Mouse (Mus musculus) cerebellum, adult 9-11 months (tissue): Measurements from ENCODE around the gene Disp1.

Experiments used
- DNase-seq: peaks from one replicate; pipeline ENCODE4 v3.0.0; 2022

Gene Disp1

DNA sequence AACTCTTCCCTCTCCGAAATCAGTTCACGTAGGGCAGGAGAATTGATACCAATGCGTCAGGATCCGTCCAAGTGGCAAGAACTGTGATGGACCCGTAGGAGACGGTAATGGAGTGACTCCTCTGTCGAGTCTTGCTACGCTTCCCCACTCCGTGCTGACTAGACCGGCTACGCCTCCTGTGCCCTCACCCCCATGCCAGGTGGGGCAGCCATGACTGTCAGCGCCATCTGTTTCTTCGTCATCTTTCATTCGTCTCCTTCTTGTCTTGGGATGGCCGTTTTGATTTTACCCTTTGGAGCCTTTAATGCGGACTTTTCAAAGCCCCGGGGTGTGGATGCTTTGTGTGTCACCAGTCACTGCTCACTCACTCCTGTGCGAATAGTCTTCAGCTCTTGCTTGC, 26.6 kb downstream of the Disp1 start:
- DNase-seq, result no peak

- no peak for DNase-seq
Observed at GRCm38 (mm10) chr1:183194151-183194550, 27.2 kb downstream of the Disp1 start.

DNA sequence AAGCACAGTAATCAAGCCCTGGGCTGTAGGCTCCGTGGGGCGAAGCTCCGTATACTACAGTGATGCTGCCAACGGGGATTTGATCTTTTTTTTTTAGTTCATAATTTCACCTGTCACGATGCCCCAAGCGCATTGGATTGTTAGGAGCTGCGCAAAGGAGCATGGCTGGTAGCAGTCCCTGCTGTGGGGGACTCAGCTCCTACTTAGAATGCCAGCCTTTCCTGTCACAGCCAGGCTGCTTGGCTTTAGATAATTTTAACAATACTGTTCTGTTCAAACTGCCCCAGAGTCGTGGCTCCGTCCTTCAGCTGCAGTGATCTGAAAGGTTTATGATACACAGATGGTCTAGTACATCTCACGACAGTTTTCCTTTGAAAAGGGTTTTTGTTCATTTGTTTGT, 29.9 kb downstream of the Disp1 start:
- no peak for DNase-seq

DNA sequence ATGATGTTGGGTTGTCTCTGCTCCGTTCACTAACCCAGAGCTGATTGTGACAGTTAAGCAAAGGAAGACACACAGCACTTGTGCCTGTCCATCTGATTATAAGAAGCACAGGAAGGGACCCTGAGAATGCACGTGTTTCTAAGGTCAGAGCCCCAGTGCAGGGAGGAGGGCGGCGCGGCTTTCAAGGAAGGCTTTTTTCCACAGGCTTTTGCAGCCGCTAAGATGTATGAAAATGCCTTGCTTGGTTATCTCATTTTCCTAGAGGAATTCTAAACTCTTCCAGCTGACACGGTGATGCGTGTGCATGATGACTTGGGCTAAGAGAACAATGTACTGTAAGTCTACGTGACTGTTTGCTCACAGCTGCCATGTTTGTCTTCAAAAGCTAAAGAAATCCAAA, 30.9 kb downstream of the Disp1 start:
- DNase-seq, result no peak

GRCm38 (mm10) chr1:183189014-183189662, 32.2 kb downstream of the Disp1 start:
- DNase-seq, result no peak

GRCm38 (mm10) chr1:183188115-183189013, 33.0 kb downstream of the Disp1 start:
- DNase-seq, result no peak

GRCm38 (mm10) chr1:183185560-183185959, 35.8 kb downstream of the Disp1 start:
- no peak for DNase-seq

DNA sequence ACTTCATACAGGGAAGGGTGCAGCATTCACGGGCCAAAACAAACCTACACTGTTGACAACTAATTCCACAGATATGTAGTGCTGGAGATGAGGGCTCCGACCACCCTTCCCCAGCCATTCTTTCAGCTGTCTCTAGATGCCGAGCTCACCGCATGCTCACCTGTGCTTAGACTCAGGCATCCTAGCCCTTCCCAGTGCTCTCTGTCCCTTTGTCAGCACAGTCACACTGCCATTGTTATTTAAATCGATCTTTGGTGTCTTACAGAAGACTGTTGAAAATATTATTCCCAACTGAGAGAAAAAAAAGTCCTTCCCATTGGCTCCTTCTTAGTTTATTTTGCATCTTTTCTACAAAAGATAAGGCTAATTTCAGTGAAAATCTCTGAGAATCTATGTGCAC, 36.6 kb downstream of the Disp1 start:
- no peak for DNase-seq

DNA sequence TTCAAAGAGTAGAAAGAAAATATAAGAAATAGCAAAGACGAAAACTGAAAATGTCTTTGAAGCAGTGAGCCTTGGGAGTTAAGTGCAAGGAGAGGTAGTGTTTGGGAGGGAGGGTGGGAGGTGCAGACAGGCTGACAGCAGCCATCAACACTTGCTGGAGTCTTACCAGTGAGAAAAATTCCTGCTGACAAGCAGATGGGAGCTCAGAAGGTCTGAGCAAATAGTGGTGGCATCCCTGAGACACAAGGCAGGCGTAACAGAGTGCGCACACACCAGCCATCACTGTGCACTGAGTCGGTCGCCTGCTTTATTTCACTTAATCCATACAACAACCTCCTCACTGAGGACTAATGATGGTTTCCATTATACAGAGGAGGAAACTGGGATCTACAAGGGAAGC, 37.8 kb downstream of the Disp1 start:
- no peak for DNase-seq

GRCm38 (mm10) chr1:183182641-183183414, 38.5 kb downstream of the Disp1 start:
- DNase-seq, result no peak

DNA sequence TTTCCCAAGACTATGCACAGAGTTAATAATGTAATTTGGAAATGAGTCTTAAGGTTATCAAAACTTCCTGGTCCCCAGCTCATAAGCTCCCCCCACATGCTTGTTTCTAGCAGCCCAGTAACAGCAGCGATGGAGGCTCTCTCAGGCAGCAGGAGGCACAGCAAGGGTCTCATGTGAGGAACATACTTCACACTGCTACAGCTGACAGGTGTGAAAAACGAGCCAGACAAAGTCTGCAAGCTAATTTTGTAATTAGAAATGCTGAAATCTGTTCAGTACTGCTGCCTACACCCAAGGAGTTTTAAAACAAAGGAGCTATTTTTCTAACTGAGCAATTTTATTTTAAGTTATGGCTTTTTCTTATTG, 40.3 kb downstream of the Disp1 start:
- DNase-seq, result no peak

DNA sequence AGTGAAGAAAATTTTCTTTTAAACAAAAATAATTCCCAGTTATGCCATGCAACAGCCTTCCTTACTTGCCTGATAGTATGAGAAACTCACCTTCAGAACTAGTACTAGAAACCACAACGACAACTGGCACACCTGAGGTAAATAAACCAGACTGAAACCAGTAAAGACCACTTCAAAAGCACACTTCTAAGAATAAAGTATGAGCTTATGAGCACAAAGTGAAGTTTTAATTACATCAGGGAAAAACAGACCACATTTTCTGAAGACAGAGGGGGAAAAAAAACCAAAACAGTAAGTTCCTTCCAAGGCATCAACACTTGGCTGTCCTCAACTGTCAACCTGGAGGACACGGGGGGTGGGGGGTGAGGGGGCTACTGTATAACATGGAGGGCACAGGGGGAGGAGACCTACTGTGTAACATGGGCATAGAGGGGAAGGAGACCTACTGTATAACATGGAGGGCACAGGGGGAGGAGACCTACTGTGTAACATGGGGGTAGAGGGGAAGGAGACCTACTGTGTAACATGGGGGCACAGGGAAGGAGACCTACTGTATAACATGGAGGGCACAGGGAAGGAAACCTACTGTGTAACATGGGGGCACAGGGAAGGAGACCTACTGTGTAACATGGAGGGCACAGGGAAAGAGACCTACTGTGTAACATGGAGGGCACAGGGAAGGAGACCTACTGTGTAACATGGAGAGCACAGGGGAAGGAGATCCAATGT, 40.9 kb downstream of the Disp1 start:
- DNase-seq, result no peak

DNA sequence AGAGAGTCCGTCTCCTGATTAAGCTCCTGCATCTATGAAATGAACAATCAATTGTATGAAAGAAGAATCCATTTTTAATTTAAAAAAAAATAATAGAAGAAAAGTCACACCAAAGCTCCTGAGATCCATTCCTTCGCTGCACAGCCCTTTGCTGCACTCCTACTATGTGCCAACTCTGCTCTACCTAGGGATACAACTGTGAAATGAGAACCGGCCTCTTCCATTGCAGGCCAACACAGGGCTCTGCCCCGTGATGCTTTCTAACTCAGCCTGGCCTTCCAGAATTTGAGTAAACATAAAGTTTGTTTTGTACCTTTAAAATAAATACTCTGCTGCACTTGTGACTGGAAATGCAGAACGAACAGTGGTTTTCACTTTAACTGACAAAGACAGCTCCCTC, 42.0 kb downstream of the Disp1 start:
- no peak for DNase-seq

DNA sequence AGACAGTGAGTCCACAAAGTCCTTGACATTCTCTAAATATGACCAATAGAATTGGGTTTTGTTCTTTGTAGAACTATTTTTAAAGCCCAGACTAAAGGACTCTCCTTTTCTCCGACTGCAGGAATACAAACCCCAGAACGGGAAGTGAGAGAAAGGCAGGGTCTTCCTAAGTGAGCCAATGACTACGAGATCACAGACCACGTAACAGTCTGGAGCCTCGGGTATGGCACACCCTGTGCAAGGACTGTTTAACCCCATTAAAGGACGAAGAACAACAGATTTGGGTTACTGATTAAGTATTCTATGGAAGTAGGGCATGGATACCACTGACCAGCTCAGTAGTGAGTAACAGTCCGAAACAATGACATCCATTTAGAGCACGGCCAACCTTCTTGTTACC, 46.1 kb downstream of the Disp1 start:
- DNase-seq, result no peak

DNA sequence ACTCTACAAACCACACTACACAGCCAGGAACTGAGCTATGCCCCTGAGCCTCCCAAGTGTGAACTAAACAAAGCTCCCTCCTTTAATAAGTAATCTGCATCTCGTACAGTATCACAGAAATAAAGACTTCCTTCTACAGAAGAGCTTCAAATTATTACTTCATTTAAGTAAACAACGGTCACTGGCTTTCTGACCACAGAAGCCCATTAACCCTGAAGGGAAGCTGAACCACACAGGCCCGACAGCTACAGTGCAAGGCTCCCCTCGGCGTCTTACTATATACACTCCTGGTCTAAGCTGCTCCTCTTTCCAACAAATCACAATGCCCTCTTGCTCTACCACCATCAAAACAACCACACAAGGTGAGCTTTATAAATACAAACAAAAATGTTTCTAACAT, 50.2 kb downstream of the Disp1 start:
- DNase-seq, result no peak

DNA sequence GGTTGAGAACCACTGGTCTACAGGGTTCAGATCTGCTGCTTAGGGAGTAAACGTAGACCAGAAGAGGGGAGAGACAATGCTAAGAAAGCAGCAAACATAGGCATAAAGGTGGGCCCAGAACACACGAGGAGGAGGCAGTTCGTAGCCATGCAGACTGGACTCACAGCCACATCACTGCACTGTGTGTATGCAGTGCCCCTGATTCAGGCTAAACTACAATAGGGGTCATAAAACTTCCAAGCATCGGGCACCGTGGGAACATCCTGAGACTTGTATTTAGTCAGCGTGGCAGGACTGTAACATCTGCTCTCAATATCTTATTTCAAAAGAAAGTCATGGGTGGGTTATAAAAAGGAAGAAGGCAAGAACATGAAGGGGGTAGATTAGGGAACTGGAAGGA, 52.9 kb downstream of the Disp1 start:
- DNase-seq, result no peak

DNA sequence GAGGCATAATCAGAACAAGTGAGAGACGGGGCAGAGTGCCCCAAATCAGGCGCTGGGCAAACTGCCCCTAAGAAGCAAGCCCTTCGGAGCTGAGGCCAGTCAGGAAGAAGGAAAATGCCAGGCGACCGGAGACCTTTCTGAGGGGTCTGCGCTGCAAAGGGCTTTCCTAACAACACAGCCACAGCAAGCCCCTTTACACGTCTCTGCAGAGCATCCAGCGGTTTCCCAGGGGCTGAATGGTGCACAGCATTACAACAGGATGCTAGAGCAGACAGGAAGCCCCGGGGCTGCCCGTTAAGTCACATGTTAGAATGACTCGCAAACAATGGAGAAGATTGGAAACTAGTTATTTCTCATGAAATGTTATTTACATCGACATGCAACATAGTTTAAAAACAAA, 53.5 kb downstream of the Disp1 start:
- no peak for DNase-seq

GRCm38 (mm10) chr1:183166700-183167099, 54.6 kb downstream of the Disp1 start:
- DNase-seq, result no peak

- DNase-seq, result no peak
Observed at GRCm38 (mm10) chr1:183164648-183165071, 56.7 kb downstream of the Disp1 start.

- no peak for DNase-seq
Observed at GRCm38 (mm10) chr1:183164190-183164580, 57.1 kb downstream of the Disp1 start.

DNA sequence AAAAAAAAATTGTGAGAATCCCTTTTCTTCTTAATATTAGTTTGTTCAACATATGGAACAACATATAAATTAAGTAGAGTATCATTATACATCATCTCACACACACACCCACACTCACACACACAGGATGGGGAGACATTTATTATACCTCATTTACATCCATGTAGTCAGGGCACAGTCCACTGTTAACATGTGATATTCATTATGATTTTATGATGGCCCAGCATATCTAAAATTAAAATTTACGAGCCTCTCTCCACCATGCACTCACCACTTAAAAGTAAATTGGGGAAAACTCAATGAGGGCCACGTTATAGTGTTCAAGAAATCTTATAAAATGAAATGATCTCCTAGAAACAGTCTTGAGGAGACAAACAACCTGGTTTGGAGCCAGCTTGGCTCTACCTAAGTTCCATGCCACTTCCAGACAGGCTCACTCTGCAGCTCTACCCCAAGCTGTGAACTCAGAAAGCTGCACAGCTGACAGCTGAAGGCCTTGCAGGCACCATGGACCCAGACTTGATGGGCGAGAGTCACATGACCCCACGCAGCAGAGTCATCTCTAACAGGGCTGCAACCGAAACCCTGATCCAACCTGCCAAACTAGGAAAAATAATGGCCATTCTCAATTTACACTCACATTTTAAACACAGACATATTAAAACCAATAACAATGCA, 57.7 kb downstream of the Disp1 start:
- no peak for DNase-seq

DNA sequence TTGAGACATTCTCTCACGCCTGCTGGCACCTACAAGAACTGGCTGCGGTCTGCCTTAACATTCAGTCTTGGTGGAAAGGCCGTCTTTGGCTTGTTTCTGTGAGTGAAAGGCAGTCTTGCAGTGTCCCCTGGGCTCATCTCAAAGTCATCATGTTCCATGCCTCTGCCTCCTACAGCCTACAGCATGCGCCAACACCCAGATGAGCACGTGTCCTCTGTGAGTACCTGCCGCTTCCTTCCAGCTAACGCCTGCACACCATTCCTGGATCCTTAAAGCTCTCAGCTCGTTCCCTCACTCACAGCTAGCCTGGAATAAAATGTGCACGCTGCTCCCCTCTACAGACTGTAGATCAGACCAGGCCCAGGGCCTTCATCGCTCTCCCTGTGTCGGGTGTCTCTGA, 60.3 kb downstream of the Disp1 start:
- DNase-seq, result no peak

- DNase-seq, result no peak
Observed at GRCm38 (mm10) chr1:183160188-183160587, 61.1 kb downstream of the Disp1 start.
